Mouse (Mus musculus): ENCODE measurements around the gene Rgs13.

DNA sequence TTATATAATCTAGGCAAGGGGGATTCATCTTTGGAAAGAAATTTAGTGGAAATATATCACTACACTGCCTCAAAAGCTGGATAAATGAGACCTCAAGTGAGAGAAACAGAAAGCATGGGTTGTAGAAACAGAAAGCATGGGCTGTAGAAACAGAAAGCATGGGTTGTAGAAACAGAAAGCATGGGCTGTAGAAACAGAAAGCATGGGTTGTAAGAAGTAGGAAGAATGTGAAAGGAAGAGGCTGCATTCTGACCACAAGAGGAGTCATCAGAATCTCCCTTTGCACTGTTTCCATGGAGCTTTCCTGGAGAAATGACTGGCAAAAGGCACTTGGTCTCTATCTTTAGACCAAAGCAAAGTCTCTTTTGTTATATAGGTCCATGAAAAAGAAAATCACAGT lies 38.1 kb upstream of the Rgs13 start:
- TF ChIP-seq CTCF (IDR thresholded peaks at IDR 0.05; ENCODE audit: control insufficient read depth, insufficient read depth, low read length) (no peak), POLR2A (IDR thresholded peaks at IDR 0.05; ENCODE audit: borderline replicate concordance, control insufficient read depth, low read depth, low read length) (no peak)
